Mouse (Mus musculus) gastrocnemius, adult 18-20 months (tissue): ENCODE data around the gene Gnb1l. TPM values are rescaled to one million over a fixed set of nuclear protein-coding genes. Genes with fewer than 3 reads are reported as not detected.
"Not testable (repeated sequence)": the region's sequence is repeated elsewhere in the genome, so short reads cannot be mapped to it uniquely, and the experiment has no call there.

Experiments
- DNase-seq: peaks from one replicate; pipeline ENCODE4 v3.0.0; 2021; ENCODE audit warnings: low spot score
- total RNA-seq, 2 experiments: library from RNA; stranded (reverse); gene quantifications; 2 replicates each; pipeline ENCODE4 v1.2.3; 2021

Gnb1l gene
- total RNA-seq, 2 experiments from 2014 or later = 3.2 to 5.0 TPM

DNA sequence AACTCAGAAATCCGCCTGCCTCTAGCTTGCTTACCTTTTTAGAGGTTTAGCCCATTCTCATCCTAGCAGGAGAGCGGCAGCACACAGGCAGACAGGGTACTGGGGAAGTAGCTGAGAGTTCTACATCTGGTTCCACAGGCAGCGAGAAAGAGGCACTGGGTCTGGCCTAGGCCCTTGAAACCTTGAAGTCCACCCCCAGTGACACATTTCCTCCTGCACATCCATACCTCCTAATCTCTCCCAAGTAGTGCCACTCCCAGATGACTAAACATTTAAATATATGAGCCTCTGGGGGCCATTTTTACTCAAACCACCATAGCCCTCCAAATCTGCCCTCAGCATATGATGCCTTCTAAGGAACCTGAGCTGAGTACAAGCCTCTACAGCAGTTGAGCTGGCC is 16.1 kb upstream of the Gnb1l start:
- DNase-seq = no peak

DNA sequence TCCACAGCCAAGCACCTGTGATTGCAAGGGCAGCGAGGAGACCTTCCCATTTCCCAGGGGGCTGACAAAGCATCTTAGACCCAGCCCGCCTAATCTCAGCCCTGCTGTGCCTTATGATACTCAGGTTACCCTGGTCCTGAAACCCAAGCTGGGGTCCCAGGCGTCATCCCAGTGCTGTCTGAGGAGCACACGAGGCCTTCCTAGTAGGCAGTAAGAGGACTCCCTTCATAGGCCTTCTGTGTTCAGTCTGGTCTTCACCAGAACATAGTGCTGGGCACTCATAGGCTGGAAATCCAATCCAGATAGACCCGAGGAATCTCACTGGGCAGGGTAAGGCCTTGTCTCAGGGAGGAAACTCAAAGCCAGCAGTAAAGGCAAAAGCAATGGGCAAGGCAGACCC is 14.7 kb upstream of the Gnb1l start:
- DNase-seq = no peak

DNA sequence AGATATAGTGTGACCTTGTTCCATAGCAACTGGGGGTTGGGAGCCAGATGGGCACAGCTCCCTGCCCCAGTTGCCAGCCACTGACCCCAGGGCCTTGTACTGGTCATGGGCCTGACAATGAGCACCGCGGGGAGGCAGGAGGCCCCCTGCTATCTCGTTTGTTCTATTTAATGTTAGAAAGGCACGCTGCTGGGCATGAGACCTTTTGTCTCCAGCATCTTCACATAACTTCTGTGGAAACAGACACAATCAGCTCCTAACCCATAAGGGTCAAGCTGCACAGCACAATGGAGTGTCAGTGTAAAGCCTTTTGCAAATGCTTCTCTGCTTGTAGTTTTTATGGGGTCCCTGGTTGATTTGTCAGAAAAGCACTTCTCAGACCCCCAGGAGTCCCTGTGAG is 14.1 kb upstream of the Gnb1l start:
- no peak for DNase-seq

- DNase-seq = no peak
These were observed 13.6 kb upstream of the Gnb1l start for GRCm38 (mm10) chr16:18484794-18485435.

GRCm38 (mm10) chr16:18486126-18486525 is 12.4 kb upstream of the Gnb1l start:
- no peak for DNase-seq

DNA sequence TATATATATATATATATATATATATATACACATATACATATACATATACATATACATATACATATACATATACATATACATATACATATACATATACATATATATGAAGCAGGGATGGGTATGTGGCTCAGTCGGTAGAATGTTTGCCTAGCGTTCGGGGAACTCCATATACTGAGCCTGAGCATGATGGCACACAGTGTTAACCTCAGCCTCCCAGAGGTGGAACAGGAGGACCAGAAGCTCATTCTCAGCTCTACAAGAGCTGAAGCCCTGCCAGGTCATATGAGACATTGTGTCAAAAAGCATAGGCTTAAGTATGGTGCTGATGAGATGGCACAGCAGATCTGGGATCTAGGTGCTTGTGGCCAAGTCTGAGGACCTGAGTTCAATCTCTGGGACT is 8.2 kb upstream of the Gnb1l start:
- no peak for DNase-seq

GRCm38 (mm10) chr16:18490894-18491293 is 7.6 kb upstream of the Gnb1l start:
- no peak for DNase-seq

DNA sequence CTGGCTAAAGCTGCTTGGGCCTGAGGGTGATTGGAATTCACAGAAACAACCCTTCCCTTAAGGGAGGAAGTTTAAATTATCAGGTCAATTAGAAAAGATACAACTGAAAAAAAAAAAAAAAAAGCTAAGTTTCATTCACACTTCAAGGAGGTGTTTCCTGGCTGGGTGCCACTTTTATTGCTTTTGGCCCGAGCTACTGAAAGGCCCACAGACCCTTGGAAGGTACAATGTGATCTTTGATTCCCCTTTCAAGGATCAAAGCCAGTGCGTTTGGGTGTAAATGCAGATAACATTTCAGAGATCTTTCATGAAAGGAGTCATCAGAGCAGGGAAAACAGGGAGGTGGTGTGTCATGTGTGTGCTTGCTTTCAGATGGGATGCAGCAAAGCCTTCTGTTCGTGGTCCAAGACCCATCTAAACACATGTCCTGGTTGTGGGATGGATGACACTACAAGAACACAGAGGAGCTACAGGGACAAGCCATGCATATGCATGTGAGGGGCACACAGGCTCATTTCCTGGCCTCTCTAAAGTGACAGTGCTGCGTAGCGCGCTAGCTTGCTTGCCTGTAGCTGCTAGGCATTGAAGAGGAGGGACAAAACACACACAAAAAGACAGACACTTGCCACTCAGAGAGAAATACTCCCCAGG is 523 bp upstream of the Gnb1l start:
- peak; percentile 16 for DNase-seq

DNA sequence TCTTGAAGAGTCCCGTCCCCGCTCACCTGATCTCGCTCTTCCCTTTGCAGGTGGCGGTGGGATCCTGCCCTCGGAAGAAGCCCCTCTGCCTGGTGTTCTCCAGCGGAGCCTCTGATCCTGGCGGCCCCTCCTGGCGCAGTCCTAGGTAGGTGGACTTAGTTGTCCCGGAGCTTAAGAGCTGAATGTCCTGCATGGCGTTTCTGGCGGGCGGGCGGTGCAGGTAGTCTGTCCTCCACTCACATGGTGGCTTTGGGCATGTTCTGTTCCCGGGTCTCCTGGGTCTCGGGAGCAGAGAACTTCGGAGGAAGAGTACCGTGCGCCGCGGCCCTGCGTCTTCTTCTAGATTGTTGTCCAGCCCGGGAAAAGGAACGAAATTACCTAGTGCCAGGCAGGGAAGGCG is 483 bp downstream of the Gnb1l start:
- DNase-seq = peak; percentile 15

DNA sequence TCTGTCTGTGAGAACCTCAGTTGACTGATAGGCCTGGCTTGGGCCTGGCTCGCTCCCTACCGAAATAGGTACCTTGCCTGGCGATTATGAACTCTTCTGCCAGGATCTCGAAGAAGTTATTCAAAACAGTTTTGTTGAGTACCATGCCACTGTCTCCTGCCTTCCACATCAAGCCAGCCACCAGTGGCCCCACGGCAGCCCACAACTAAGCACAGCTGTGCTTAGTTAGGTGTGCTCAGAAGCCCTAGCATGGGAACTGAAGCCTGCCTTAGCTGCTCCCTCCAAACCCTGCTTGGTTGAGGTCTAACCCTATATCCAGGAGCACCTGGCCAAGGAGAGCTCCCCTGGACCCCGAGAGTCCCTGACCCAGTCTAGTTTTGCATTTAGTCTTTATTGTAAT is 3.0 kb downstream of the Gnb1l start:
- no peak for DNase-seq

DNA sequence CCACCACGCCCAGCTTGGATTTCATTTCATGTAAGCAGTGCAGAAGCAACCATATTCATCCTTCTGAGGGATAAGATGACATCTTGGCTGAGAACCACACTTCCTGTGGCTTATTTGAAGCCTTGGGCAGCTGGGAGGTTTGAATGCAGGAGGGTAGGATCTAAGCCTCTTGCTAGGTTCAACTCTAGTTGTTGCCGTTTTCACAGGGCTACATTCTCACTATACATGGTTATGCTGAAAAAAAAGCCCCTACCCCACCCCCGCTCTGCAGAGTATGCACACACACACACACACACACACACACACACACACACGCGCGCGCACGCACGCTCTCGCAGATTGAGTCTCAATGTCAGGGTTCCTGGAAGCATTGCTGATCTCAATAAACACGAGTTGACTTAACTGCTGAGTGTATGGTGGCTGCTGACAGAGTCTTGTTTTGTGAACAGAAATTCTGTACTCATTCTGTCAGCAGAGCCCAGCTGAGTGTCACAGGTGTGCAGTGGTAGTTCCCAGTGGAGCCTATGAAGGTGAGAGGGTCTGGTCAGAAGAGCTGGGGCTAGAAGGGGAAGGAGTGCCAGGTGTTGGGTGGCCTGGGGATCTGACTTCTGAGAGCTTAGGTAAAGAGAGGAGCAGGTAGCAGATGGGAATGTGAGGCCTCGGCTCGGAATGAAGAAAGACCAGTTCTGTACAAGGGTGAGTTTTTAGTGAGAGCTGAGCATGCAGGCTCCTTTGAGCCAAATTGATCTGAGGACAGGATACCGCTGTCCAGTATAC is 5.2 kb downstream of the Gnb1l start:
- DNase-seq = no peak

- no peak for DNase-seq
These were observed 8.1 kb downstream of the Gnb1l start for GRCm38 (mm10) chr16:18506524-18507199.

GRCm38 (mm10) chr16:18507200-18507549 is 8.7 kb downstream of the Gnb1l start:
- DNase-seq = no peak

DNA sequence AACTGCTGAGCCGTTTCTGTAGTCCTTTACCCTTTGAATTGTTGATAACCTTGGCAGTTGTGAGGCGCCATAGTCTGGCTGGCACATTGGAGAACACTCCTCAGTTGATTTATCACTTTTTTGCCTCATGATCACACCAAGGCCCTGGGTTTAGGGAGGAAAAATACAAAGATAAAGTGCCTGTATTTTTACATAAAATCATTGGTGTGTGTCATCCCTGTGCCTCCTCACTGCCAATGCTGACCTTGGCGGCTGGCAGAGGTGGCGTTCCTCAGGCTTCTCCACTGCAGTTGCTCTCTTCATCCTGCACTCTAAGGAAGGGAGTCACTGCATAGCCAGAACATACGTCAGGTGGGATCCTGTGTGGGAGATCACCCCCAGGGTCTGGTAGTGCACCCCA is 13.2 kb downstream of the Gnb1l start:
- DNase-seq = no peak

DNA sequence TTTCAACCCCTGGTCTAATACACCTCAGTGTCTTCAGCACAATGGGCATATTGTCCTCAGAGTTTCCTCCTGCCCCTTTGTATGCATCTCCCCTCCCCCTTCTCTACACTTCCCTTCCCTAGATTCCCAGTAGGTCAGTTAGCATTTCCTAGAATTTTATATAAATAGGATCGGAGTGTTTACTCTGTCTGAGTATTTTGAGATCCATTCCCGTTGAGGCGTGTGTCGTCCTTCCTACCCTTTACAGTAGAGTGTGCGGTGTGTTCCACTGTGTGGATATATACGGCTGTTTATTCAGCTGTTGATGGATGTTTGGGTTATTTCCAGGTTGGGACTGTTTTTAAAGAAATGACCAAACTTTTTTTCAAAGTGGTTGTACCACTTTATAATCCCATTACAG is 15.0 kb downstream of the Gnb1l start:
- no peak for DNase-seq

DNA sequence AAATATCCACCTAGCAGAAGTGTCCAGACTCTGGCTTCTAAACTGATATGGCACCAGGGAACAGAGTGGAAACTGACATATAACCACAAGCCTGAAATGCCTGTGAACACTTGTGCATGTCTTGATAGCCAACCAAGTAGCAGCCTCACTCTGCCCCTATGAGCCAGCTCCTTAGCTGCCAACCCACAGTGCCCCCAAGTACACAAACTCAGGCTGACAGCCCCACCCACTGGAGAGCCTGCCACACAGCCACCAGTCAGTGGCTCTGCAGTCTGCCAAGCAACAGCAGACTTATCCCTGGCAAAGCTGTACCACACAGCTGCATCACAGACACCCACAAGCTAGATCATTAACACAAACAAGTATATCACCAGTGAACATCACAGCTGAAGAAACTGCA is 19.6 kb downstream of the Gnb1l start:
- peak; percentile 37 for DNase-seq

DNA sequence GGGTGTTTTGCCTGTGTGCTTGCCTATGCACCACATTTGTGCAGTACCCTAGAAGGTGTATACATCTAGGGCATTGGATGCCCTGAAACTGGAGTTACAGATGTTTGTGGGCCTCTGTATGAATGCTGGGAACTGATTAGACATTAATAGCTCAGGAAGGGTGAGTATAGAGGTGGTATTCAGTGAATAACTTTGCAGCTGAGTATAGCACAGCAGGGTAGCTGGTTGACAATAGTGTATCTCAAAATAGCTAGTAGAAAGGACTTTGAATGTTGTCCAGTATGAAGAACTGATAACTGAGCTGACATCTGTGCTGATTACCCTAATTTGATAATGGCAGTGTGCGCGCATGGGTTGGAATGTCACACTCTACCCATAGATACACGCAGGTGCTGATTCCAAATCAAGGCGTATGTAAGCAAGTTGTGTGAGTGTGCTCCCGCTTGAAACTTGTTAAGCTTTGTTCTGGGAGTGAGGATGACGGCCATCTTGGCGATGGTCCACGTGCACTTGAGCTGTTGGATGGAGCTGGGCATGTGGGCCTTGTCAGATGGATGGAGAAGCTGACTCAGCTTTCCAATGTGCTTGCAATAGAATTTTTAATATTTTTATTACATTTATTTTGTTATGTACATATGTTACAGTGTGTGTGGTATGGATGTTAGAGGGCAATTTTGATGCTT is 25.2 kb downstream of the Gnb1l start:
- no peak for DNase-seq

DNA sequence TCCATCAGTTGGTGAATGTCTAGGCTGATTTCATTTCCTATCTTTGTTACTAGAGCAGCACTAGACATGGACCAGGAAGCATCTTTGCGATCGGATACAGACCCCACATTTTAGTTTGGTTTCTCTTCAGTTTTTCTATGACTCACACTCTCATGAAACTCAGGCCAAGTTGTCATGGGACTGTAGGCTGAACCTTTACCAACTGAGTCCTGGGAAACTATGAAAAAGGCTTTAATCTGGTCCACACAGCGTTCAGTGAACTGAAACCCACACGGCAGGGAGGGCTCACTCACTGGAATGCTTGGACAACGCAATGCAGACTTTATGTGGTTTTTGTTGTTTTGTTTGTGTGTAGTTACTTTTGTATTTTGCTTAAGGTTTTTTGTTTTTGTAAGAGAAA is 30.1 kb downstream of the Gnb1l start:
- DNase-seq = no peak

- not testable (repeated sequence) for DNase-seq
These were observed 34.5 kb downstream of the Gnb1l start for GRCm38 (mm10) chr16:18533061-18533460.

- no peak for DNase-seq
These were observed 39.0 kb downstream of the Gnb1l start for GRCm38 (mm10) chr16:18537407-18537990.

GRCm38 (mm10) chr16:18539281-18539680 is 40.8 kb downstream of the Gnb1l start:
- DNase-seq = no peak
